In the genomic region with DNA sequence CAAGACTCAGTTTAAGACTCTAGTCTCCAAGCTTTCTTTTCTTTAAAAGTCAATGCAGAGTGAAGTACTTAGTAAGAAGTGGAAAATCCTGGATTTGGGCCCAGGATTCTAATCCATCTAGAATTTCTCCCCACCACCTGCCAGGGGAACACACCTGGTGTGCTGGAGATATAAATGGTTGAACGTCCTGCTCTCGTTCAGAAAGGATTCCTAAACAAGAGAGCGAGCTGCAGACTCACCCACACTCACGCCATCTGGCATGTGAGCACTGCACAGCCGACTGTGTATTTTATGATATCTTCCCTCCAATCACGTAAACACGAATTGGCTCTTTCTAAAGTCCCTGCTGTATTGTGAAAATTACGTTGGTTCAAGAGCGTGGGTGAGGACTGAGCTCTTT, we compare ENCODE assay signal across 15 mouse cellular contexts. TPM values are rescaled to one million over a fixed set of nuclear protein-coding genes. Genes with fewer than 3 reads are reported as not detected.
A peak's percentile ranks its signal among the peaks of the same experiment; 100 is the strongest.
DNase-seq lines count a peak whose midpoint lies in the region; ATAC-seq and TF ChIP-seq lines count a peak whose summit lies in the region.
"Had no signal": no experiment of that assay in that cellular context is flagged by ENCODE, and none has a peak within 500 bp of the region (broad histone marks: within the 10 kb centered on the region; RNA-seq: fewer than 3 reads in every experiment).

No protein-coding gene starts in this region.

- no peak for TF ChIP-seq CTCF in left cerebral cortex, adult 2 months (IDR thresholded peaks at IDR 0.05)

- no peak overlapping the region for H3K4me2 ChIP-seq in limb, embryonic 14.5 days (replicated peaks; ENCODE audit: low read depth, low read length, severe bottlenecking)
- no peak overlapping the region for H3K4me2 ChIP-seq in kidney, embryonic 16.5 days (replicated peaks; ENCODE audit: low read depth, low read length)
- H3K4me2 ChIP-seq: intestine, embryonic 15.5 days; lung, embryonic 15.5 days; midbrain, embryonic 15.5 days had no signal

- no peaks in the 10 kb centered on the region for H3K36me3 ChIP-seq in limb, embryonic 14.5 days (ENCODE audit: control insufficient read depth, insufficient read depth, low read length)
- no peaks in the 10 kb centered on the region for H3K36me3 ChIP-seq in kidney, embryonic 16.5 days (ENCODE audit: insufficient read depth, low read length)
- H3K36me3 ChIP-seq: intestine, embryonic 15.5 days; lung, embryonic 15.5 days; midbrain, embryonic 15.5 days had no signal

- peaks cover 8% of the 10 kb centered on the region; the same call in 1 of the 2 replicates for H3K4me1 ChIP-seq in limb, embryonic 14.5 days (ENCODE audit: control insufficient read depth, insufficient read depth, low read length)
- H3K4me1 ChIP-seq in kidney, embryonic 16.5 days (ENCODE audit: insufficient read depth, low read length): no peaks in the 10 kb centered on the region
- H3K4me1 ChIP-seq: intestine, embryonic 15.5 days; lung, embryonic 15.5 days; midbrain, embryonic 15.5 days had no signal

- DNase-seq in left cerebral cortex, adult 2 months (ENCODE audit: extremely low spot score in 1 of 2, low spot score in 2 of 2): peak; percentile 25 to 44
- no peak for DNase-seq in left cerebral cortex, adult 11 months (ENCODE audit: low spot score)
- DNase-seq in frontal cortex, postnatal 14 days (ENCODE audit: low spot score in 2 of 2): peak; percentile 10 to 28
- peak; percentile 68 to 78 for DNase-seq in layer of hippocampus, adult 8-10 months (ENCODE audit: low spot score in 2 of 2)
- DNase-seq in limb, embryonic 14.5 days (ENCODE audit: low spot score): peak; percentile 70
- DNase-seq in cerebellum, adult 18-20 months: no peak
- DNase-seq: heart, adult 2 months; heart, postnatal 4 days had no signal

- 18% methylated on average over 9 of the region's 9 CpGs for WGBS in limb, embryonic 14.5 days
- WGBS in kidney, embryonic 16.5 days: 58% methylated on average over 9 of the region's 9 CpGs

- H3K27ac ChIP-seq in left cerebral cortex, adult 2 months: no peak overlapping the region
- H3K27ac ChIP-seq in limb, embryonic 14.5 days (replicated peaks; ENCODE audit: low read depth, low read length): no peak overlapping the region
- no peak overlapping the region for H3K27ac ChIP-seq in kidney, embryonic 16.5 days (ENCODE audit: low read length)
- H3K27ac ChIP-seq: heart, adult 2 months; intestine, embryonic 15.5 days; lung, embryonic 15.5 days; midbrain, embryonic 15.5 days; stomach, postnatal 0 days had no signal

- intact Hi-C loops in left cerebral cortex, adult 2 months (cut with DNase I): no loop called here

- H3K9me3 ChIP-seq in limb, embryonic 14.5 days (ENCODE audit: control insufficient read depth, low read length): no peaks in the 10 kb centered on the region
- no peaks in the 10 kb centered on the region for H3K9me3 ChIP-seq in kidney, embryonic 16.5 days (ENCODE audit: low read length)
- H3K9me3 ChIP-seq: intestine, embryonic 15.5 days; lung, embryonic 15.5 days; midbrain, embryonic 15.5 days had no signal

- H3K4me3 ChIP-seq in left cerebral cortex, adult 2 months: no peak overlapping the region
- no peak overlapping the region for H3K4me3 ChIP-seq in limb, embryonic 14.5 days (replicated peaks; ENCODE audit: low read length)
- H3K4me3 ChIP-seq in kidney, embryonic 16.5 days (ENCODE audit: low read length): no peak overlapping the region
- H3K4me3 ChIP-seq: heart, adult 2 months; intestine, embryonic 15.5 days; lung, embryonic 15.5 days; midbrain, embryonic 15.5 days had no signal

- H3K9ac ChIP-seq in limb, embryonic 14.5 days (ENCODE audit: low read depth, low read length, severe bottlenecking): no peak overlapping the region
- H3K9ac ChIP-seq in kidney, embryonic 16.5 days (replicated peaks; ENCODE audit: low read length): no peak overlapping the region
- H3K9ac ChIP-seq: intestine, embryonic 15.5 days; lung, embryonic 15.5 days; midbrain, embryonic 15.5 days had no signal

- peak; percentile 57 for ATAC-seq in limb, embryonic 14.5 days (ENCODE audit: low FRiP score, low read depth)
- ATAC-seq in kidney, embryonic 16.5 days (ENCODE audit: low FRiP score, low TSS enrichment): no peak
- ATAC-seq in megakaryocyte-erythroid progenitor cell, adult 5-6 weeks (replicated peaks; ENCODE audit: low FRiP score, low TSS enrichment, poor library complexity, severe bottlenecking): no peak
- ATAC-seq: intestine, embryonic 15.5 days; midbrain, embryonic 15.5 days; Patski had no signal

- no peak for TF ChIP-seq POLR2A in limb, embryonic 14.5 days (IDR thresholded peaks at IDR 0.05; ENCODE audit: borderline replicate concordance, extremely low read depth, insufficient read depth, insufficient read length)

- no peaks in the 10 kb centered on the region for H3K27me3 ChIP-seq in limb, embryonic 14.5 days (ENCODE audit: control insufficient read depth, insufficient read depth, low read length)
- H3K27me3 ChIP-seq in kidney, embryonic 16.5 days (ENCODE audit: insufficient read depth, low read length): no peaks in the 10 kb centered on the region
- H3K27me3 ChIP-seq: intestine, embryonic 15.5 days; lung, embryonic 15.5 days; midbrain, embryonic 15.5 days; Patski had no signal

RNA-seq across cellular contexts. Expression of a gene that starts 32.2 kb away (rescaled TPM):
- 100 to 1,000 TPM in 1 of 2 experiments, 10 to 100 TPM in 1; 91.3 to 110 TPM for total RNA-seq in left cerebral cortex, adult 2 months (2021)
- 100 to 1,000 TPM in 1 of 4 experiments, 10 to 100 TPM in 3; 72.4 to 104 (median 88.3) TPM for total RNA-seq in layer of hippocampus, adult 8-10 months (2022)
- 11.4 and 13.6 TPM in 2 replicates for polyA plus RNA-seq in limb, embryonic 14.5 days (2012; rRNA removed)
- polyA plus RNA-seq in limb, embryonic 14.5 days (2014; fragmentation: Nextera tagmentation; extraction: Ambion mirVana): 9.6 and 13.2 TPM in 2 replicates
- 1.3 and 2.5 TPM in 2 replicates for polyA plus RNA-seq in kidney, embryonic 16.5 days (2015; fragmentation: Nextera tagmentation; extraction: Ambion mirVana)
- total RNA-seq in megakaryocyte-erythroid progenitor cell, adult 5-6 weeks (2014; fragmentation: Nextera tagmentation): not detected in 2 replicates
- total RNA-seq in megakaryocyte-erythroid progenitor cell, adult 5-6 weeks (2017): not detected in 2 replicates

Comparison
In these comparisons a context has a peak if more than half of its experiments do, and no peak if none do; other contexts are left out.
1. DNase-seq: peak in left cerebral cortex, adult 2 months (2 of 2), frontal cortex, postnatal 14 days (2 of 2), layer of hippocampus, adult 8-10 months (2 of 2) and limb, embryonic 14.5 days (single experiment); none in left cerebral cortex, adult 11 months (single experiment) and cerebellum, adult 18-20 months (0 of 2).
2. RNA of a gene that starts 32.2 kb away (total RNA-seq): 91.3 to 110 TPM in left cerebral cortex, adult 2 months and 72.4 to 104 TPM in layer of hippocampus, adult 8-10 months; not detected in megakaryocyte-erythroid progenitor cell, adult 5-6 weeks; every median in the first group is over 10 times any median in the second.